Mouse (Mus musculus): ENCODE measurements around the gene Shd. TPM values are rescaled to one million over a fixed set of nuclear protein-coding genes. Genes with fewer than 3 reads are reported as not detected.
A peak's percentile ranks its signal among the peaks of the same experiment; 100 is the strongest.

Shd gene
- polyA plus RNA-seq, 1 experiment from 2014 or later, result 195 TPM

- peaks cover 26% of the 10 kb centered on the region for H3K36me3 ChIP-seq
- ATAC-seq (ENCODE audit: low FRiP score), result peak; percentile 92
- peak overlapping the region; percentile 99 for H3K4me2 ChIP-seq
- peak overlapping the region; percentile 90 for H3K4me3 ChIP-seq (replicated peaks)
- WGBS, result 1% methylated on average over 55 of the region's 62 CpGs
- no peaks in the 10 kb centered on the region for H3K27me3 ChIP-seq (replicated peaks)
- H3K9me3 ChIP-seq (replicated peaks), result no peaks in the 10 kb centered on the region
- H3K27ac ChIP-seq (replicated peaks), result peak overlapping the region; percentile 98
- peaks cover 40% of the 10 kb centered on the region for H3K4me1 ChIP-seq
- H3K9ac ChIP-seq (replicated peaks), result peak overlapping the region; percentile 97
Measured at GRCm38 (mm10) chr17:56009088-56009961, 39.1 kb downstream of the Shd start.

- Histone ChIP-seq H3K27ac (replicated peaks) (peak overlapping the region; percentile 98), H3K9me3 (replicated peaks) (no peaks in the 10 kb centered on the region), H3K9ac (replicated peaks) (peak overlapping the region; percentile 97), H3K4me1 (peaks cover 40% of the 10 kb centered on the region), H3K4me2 (peak overlapping the region; percentile 99), H3K36me3 (peaks cover 29% of the 10 kb centered on the region), H3K4me3 (replicated peaks) (peak overlapping the region; percentile 90), H3K27me3 (replicated peaks) (no peaks in the 10 kb centered on the region)
- ATAC-seq (ENCODE audit: low FRiP score), result no peak
- WGBS, result 34% methylated on average over 2 of the region's 2 CpGs
Measured at GRCm38 (mm10) chr17:56009962-56010240, 39.6 kb downstream of the Shd start.

DNA sequence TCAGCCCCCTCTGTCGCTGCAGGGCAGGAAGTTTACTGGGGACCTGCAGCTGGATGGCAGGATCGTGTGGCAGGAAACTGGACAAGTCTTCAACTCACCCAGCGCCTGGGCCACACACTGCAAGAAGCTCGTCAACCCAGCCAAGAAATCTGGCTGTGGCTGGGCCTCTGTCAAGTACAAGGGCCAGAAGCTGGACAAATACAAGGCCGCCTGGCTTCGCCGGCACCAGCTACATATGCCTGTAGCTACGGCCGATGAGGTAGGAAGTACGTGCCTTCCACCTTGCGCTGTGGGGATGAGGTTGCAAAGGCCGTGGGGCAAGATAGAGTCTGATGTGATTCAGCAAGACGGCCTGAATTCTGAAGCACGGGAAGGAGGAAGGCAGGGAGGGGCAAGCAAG is 40.0 kb downstream of the Shd start:
- peak overlapping the region; percentile 90 for H3K4me3 ChIP-seq (replicated peaks)
- H3K4me1 ChIP-seq, result peaks cover 40% of the 10 kb centered on the region
- no peak for ATAC-seq (ENCODE audit: low FRiP score)
- H3K4me2 ChIP-seq, result peak overlapping the region; percentile 99
- peak overlapping the region; percentile 98 for H3K27ac ChIP-seq (replicated peaks)
- H3K27me3 ChIP-seq (replicated peaks), result no peaks in the 10 kb centered on the region
- no peaks in the 10 kb centered on the region for H3K9me3 ChIP-seq (replicated peaks)
- 72% methylated on average over 14 of the region's 14 CpGs for WGBS
- peak overlapping the region; percentile 97 for H3K9ac ChIP-seq (replicated peaks)
- H3K36me3 ChIP-seq, result peaks cover 33% of the 10 kb centered on the region

GRCm38 (mm10) chr17:56010681-56011080 is 40.4 kb downstream of the Shd start:
- ATAC-seq (ENCODE audit: low FRiP score), result no peak
- H3K4me2 ChIP-seq, result peak overlapping the region; percentile 99
- no peak overlapping the region for H3K27ac ChIP-seq (replicated peaks)
- 12% methylated on average over 9 of the region's 9 CpGs for WGBS
- H3K4me1 ChIP-seq, result peaks cover 40% of the 10 kb centered on the region
- peak overlapping the region; percentile 97 for H3K9ac ChIP-seq (replicated peaks)
- H3K9me3 ChIP-seq (replicated peaks), result no peaks in the 10 kb centered on the region
- H3K27me3 ChIP-seq (replicated peaks), result no peaks in the 10 kb centered on the region
- H3K36me3 ChIP-seq, result peaks cover 37% of the 10 kb centered on the region
- H3K4me3 ChIP-seq (replicated peaks), result peak overlapping the region; percentile 90

DNA sequence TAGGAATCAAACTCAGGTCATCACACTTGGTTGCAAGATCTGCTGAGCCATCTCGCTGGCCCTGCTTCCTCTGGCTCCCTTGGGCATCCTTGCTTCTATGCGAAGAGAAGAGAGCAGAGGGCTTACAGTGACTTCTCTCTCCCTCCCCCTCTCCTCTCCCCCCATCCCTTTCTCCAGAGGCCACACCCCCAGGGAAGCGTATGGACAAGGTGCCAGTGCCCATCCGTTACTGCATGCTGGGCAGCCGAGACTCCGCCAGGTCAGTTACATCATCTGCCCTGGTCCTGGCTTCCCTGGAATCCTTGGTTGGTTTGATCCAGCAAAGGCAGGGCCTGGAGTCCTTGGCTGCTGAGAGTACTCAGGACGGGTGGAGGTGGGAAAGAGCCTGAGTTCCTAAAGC is 41.2 kb downstream of the Shd start:
- H3K9ac ChIP-seq (replicated peaks), result no peak overlapping the region
- H3K4me3 ChIP-seq (replicated peaks), result no peak overlapping the region
- peaks cover 44% of the 10 kb centered on the region for H3K36me3 ChIP-seq
- no peaks in the 10 kb centered on the region for H3K27me3 ChIP-seq (replicated peaks)
- peaks cover 40% of the 10 kb centered on the region for H3K4me1 ChIP-seq
- no peak for ATAC-seq (ENCODE audit: low FRiP score)
- WGBS, result 86% methylated on average over 7 of the region's 7 CpGs
- H3K9me3 ChIP-seq (replicated peaks), result no peaks in the 10 kb centered on the region
- no peak overlapping the region for H3K27ac ChIP-seq (replicated peaks)
- peak overlapping the region; percentile 99; the same call in 1 of the 2 replicates for H3K4me2 ChIP-seq

- peaks cover 23% of the 10 kb centered on the region for H3K4me1 ChIP-seq
- no peak for ATAC-seq (ENCODE audit: low FRiP score)
- WGBS, result 96% methylated on average over 9 of the region's 9 CpGs
Measured at GRCm38 (mm10) chr17:56015293-56015692, 45.0 kb downstream of the Shd start.

DNA sequence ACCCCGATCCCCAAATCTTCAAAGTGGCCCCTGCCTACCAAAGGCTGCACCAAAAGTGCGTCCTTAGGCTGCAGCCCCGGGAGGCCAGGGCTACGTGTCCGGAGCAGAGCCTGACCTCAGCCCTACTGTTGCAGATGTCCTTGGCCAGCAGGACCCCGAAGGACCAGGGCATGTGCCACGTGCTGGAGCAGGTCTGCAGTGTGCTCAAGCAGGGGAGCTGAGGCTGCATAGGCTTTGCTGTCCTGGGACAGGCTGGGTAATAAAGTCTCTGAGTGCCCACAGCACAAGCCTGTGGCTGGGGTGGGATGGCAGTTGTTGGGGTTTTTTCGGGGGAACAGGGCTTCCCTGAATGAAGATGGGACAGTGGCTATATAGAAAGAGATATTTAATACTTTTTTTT is 46.1 kb downstream of the Shd start:
- H3K36me3 ChIP-seq, result peaks cover 80% of the 10 kb centered on the region
- 88% methylated on average over 8 of the region's 8 CpGs for WGBS
- H3K4me2 ChIP-seq, result no peak overlapping the region

More at GRCm38 (mm10) chr17:56015293-56015692, 45.0 kb downstream of the Shd start:
- H3K4me3 ChIP-seq (replicated peaks), result no peak overlapping the region
- H3K4me2 ChIP-seq, result no peak overlapping the region
- no peak overlapping the region for H3K9ac ChIP-seq (replicated peaks)
- H3K9me3 ChIP-seq (replicated peaks), result no peaks in the 10 kb centered on the region
- peaks cover 79% of the 10 kb centered on the region for H3K36me3 ChIP-seq
- no peak overlapping the region for H3K27ac ChIP-seq (replicated peaks)
- H3K27me3 ChIP-seq (replicated peaks), result no peaks in the 10 kb centered on the region

DNA sequence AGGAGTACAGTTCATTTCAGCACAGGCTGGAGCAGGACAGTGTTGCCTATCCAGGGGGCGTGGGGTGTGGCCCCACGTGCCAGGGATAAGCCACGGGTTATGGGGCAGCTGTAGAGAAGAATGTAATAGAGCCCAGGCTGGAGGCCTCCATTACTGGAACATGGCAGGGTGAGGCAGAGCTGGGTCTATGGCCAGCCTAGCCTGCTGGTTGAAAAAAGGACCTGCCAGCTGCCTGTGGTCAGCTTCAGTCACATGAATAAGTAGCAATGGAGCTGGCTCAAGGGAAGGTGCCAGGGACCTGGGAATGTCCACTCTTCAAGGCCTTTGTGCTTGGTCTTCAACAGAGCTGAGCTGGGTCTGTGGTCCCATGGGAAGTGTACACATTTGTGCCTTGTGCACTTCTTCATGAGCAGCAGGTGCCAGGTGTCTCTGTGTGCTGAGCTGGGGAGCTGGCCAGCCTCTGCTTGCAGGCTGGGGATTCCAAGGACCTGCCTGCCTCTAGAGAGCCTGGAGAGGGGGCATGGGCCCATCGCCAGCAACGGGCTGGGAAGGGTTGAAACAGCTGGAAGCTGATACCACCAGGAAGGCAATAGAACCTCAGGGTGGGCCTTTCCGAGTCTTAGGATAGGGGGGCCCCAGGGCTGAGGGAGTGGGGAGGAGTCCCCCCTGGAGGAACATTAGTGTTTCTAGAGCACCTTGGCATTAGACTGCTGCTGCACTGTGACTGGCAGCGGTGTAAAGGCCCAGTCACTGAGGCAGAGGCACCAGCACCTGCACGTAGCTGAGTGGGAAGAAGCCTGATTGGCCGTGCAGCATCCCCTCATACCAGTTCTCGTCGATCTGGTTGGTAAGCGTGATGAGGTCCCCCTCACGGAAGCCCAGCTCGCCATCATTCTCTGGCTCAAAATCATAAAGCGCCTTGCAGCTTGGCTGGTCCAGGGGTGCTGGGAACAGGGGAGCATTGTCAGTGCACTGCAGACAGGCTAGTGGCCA is 46.8 kb downstream of the Shd start:
- no peaks in the 10 kb centered on the region for H3K9me3 ChIP-seq (replicated peaks)
- H3K4me3 ChIP-seq (replicated peaks), result no peak overlapping the region
- peaks cover 20% of the 10 kb centered on the region for H3K4me1 ChIP-seq
- H3K36me3 ChIP-seq, result peaks cover 73% of the 10 kb centered on the region
- no peaks in the 10 kb centered on the region for H3K27me3 ChIP-seq (replicated peaks)
- H3K4me2 ChIP-seq, result no peak overlapping the region
- ATAC-seq (ENCODE audit: low FRiP score), result no peak
- H3K27ac ChIP-seq (replicated peaks), result peak overlapping the region; percentile 15; the same call in 1 of the 2 replicates
- 84% methylated on average over 15 of the region's 15 CpGs for WGBS
- no peak overlapping the region for H3K9ac ChIP-seq (replicated peaks)

More for the DNA sequence above, 46.1 kb downstream of the Shd start:
- Histone ChIP-seq H3K27me3 (replicated peaks) (no peaks in the 10 kb centered on the region), H3K4me3 (replicated peaks) (no peak overlapping the region), H3K9ac (replicated peaks) (no peak overlapping the region), H3K27ac (replicated peaks) (no peak overlapping the region), H3K9me3 (replicated peaks) (no peaks in the 10 kb centered on the region), H3K4me1 (peaks cover 22% of the 10 kb centered on the region)
- ATAC-seq (ENCODE audit: low FRiP score), result no peak

DNA sequence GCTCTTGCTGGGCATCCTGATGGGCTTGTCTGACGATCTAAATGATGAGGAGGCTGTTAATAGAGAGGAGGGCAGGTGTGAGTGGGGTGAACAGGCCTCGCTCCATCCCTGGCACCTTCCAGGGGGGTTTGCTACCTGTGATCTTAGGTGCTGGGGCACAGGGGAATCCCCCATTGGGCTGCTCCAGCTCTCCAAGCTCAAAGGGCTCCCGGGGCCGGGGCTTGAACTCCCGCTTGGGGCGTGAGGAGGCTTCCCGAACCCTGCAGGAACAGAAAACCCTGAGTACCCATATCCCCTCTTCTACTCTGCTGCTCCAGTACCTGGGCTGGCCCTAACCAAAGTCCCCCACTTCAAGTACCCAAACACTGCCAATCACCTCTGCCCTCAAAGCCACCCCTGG is 47.6 kb downstream of the Shd start:
- H3K4me1 ChIP-seq, result peaks cover 23% of the 10 kb centered on the region
- 94% methylated on average over 7 of the region's 7 CpGs for WGBS
- peaks cover 67% of the 10 kb centered on the region for H3K36me3 ChIP-seq
- H3K4me2 ChIP-seq, result no peak overlapping the region
- H3K4me3 ChIP-seq (replicated peaks), result no peak overlapping the region
- 0 out of 2 replicates have a peak, but pooled peaks have one; percentile 0 for ATAC-seq (ENCODE audit: low FRiP score)
- H3K9me3 ChIP-seq (replicated peaks), result no peaks in the 10 kb centered on the region
- H3K27me3 ChIP-seq (replicated peaks), result no peaks in the 10 kb centered on the region
- H3K9ac ChIP-seq (replicated peaks), result no peak overlapping the region
- H3K27ac ChIP-seq (replicated peaks), result peak overlapping the region; percentile 54; the same call in 1 of the 2 replicates

DNA sequence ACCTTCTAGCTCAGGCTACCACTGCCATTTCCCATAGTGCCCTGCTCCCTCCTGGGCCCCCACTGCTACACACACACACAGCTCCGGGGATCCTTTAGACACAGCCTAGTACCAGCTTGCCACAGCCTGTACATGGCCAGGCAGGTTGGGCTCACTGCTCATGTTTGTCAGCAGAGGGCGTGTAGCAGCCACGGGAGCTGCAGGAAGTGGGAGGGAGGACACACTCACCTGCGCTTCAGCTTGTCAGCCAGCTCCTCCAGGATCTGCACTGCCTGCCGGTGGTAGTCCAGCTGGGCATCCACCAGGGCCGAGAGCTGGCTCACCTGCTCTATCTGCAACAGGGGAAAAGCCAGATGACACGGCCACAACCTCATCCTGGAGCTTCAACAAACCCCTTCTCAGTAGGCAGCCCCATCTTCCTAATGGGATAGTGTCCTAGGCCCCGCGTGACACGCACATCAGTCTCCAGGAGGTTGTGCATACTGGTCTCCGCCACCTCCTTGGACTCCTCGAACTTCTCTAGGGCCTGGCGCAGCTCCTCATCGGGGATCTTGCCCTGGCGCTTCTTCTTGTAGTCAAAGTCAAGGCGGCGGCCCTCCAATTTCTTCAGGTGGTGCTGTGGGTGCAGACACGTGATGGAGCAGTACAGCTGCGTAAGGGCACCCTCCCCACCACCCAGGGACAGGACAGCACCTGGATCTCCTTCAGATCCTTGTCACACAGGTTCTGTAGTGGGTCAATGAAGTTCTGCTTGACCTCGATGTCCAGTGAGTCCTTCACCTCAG is 48.3 kb downstream of the Shd start:
- peaks cover 60% of the 10 kb centered on the region for H3K36me3 ChIP-seq
- peak; percentile 37 for ATAC-seq (ENCODE audit: low FRiP score)
- H3K9ac ChIP-seq (replicated peaks), result no peak overlapping the region
- H3K4me3 ChIP-seq (replicated peaks), result no peak overlapping the region
- H3K27me3 ChIP-seq (replicated peaks), result no peaks in the 10 kb centered on the region
- peaks cover 30% of the 10 kb centered on the region for H3K4me1 ChIP-seq
- H3K9me3 ChIP-seq (replicated peaks), result no peaks in the 10 kb centered on the region
- peak overlapping the region; percentile 54; the same call in 1 of the 2 replicates for H3K27ac ChIP-seq (replicated peaks)
- no peak overlapping the region for H3K4me2 ChIP-seq
- 72% methylated on average over 20 of the region's 20 CpGs for WGBS
